Mouse (Mus musculus) bone marrow macrophage, adult 2 months (primary cell): Measurements from ENCODE around the gene 4930519G04Rik. TPM values are rescaled to one million over a fixed set of nuclear protein-coding genes. Genes with fewer than 3 reads are reported as not detected.
A peak's percentile ranks its signal among the peaks of the same experiment; 100 is the strongest.

Experiments
- H3K27ac ChIP-seq: 2 replicates; pipeline ENCODE4 v1.5.1; 2012; ENCODE audit warnings: low read depth, low read length; ENCODE audit not compliant: insufficient read depth
- H3K4me1 ChIP-seq: 2 replicates; pipeline ENCODE4 v1.6.1; 2012; ENCODE audit warnings: low read length; ENCODE audit not compliant: control insufficient read depth, insufficient read depth
- H3K4me3 ChIP-seq: 2 replicates; pipeline ENCODE4 v1.5.1; 2012; ENCODE audit warnings: mild to moderate bottlenecking, low read length, moderate library complexity; ENCODE audit not compliant: insufficient read depth
- CTCF ChIP-seq: IDR thresholded peaks from 2 replicates; pipeline ENCODE4 v1.5.1; 2012; ENCODE audit warnings: low read depth, mild to moderate bottlenecking, low read length, moderate library complexity
- POLR2A ChIP-seq: IDR thresholded peaks from 2 replicates; pipeline ENCODE4 v1.6.1; 2012; ENCODE audit warnings: mild to moderate bottlenecking, low read depth, low read length, borderline replicate concordance
- polyA plus RNA-seq: library from polyadenylated mRNA; stranded (reverse); fragments of >200 nt; gene quantifications from 2 replicates; pipeline ENCODE4 v1.2.4, GENCODE M21; 2012; ENCODE audit not compliant: missing spikeins, insufficient read depth, insufficient read length

Gene 4930519G04Rik
- polyA plus RNA-seq, 1 experiment: not detected

- H3K4me1 ChIP-seq: peaks cover 22% of the 10 kb centered on the region
- H3K27ac ChIP-seq: no peak overlapping the region
- TF ChIP-seq POLR2A (no peak), CTCF (no peak)
- H3K4me3 ChIP-seq: no peak overlapping the region
These were observed 43.6 kb upstream of the 4930519G04Rik start for GRCm38 (mm10) chr5:114809826-114810225.

DNA sequence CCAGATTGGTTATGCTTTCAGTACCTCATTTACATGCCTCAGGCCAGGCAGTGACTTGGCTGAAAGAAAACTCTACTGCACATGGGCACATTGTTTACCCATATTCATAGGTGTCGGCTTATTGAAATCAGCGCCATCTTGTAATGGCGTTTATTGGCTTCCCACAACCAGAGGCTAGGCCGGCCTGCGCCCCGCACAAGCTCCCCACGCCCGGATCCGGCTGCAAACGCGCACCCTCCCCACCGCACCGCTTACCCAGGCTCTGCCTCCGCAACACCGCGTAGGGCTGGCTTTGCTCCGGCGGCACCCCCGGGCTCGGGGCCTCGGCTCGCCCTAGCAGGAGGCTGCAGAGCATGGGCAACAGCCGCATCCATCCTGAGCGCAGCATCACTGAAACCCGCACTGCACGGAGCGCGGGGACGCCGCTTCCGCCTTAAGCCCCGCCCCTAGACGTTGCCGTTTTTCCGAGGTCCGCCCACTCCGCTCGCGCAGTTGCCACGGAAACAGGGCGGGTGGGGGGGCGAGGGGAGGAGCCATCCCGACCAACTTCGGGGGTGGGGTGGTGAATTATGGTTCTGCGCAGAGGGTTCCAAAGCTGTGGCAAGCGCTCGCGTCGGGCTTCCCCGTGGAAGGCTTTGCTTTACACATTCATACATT, 39.8 kb upstream of the 4930519G04Rik start:
- Histone ChIP-seq H3K27ac (peak overlapping the region; percentile 48), H3K4me3 (peak overlapping the region; percentile 83), H3K4me1 (peaks cover 17% of the 10 kb centered on the region)
- TF ChIP-seq POLR2A: no peak
- no peak for TF ChIP-seq CTCF

DNA sequence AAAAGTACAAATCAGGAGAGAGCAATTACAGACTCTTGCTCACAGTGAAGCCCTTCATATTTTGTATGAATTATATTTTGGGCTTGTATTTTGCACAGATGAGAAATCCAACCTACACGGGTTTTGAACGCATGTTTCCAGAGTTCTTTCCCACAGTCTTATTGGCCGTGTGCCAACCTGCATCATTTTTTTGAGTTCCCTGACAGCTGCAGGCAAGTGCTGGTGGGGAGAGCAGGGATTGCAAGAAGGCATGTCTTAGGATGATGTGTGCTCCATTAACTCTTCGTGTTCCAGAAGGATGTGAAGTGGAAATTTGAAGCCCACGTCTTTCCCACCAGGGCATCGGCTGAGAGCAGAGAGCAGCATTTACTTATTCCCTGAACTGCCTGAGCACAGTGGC, 36.9 kb upstream of the 4930519G04Rik start:
- peaks cover 13% of the 10 kb centered on the region for H3K4me1 ChIP-seq
- no peak overlapping the region for H3K4me3 ChIP-seq
- no peak overlapping the region for H3K27ac ChIP-seq
- TF ChIP-seq CTCF: no peak
- no peak for TF ChIP-seq POLR2A

GRCm38 (mm10) chr5:114818124-114818523, 35.3 kb upstream of the 4930519G04Rik start:
- H3K27ac ChIP-seq: no peak overlapping the region
- TF ChIP-seq CTCF: no peak
- TF ChIP-seq POLR2A: no peak
- H3K4me1 ChIP-seq: peaks cover 7% of the 10 kb centered on the region
- no peak overlapping the region for H3K4me3 ChIP-seq

GRCm38 (mm10) chr5:114822796-114823688, 30.4 kb upstream of the 4930519G04Rik start, which contains the start of gene 1500011B03Rik:
Gene 1500011B03Rik (minus strand): TSS chr5:114823468.
- H3K4me3 ChIP-seq: peak within 1 kb of the TSS; percentile 84
- H3K4me1 ChIP-seq: peaks cover 17% of the 10 kb centered on the region
- no peak within 1 kb of the TSS; the same call in 1 of the 2 replicates for H3K27ac ChIP-seq
- TF ChIP-seq POLR2A: no peak
- TF ChIP-seq CTCF: no peak

DNA sequence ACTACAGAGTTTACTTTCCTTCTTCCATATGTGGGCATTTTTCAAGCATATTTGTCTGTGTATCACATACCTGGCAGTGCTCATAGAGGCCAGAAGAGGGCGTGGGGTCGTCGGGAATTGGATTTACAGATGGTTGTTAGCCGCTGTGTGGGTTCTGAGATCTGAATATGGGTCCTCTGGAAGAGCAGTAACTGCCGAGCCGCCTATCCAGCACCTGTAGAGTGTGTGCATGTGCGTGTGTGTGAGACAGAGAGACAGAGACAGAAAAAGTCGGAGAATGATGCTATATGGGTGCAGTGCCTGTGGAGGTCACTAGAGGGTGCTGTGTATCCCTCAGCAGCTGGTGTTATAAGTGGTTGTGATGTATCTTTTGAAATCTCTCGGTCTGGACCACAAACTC, 29.3 kb upstream of the 4930519G04Rik start:
- H3K4me3 ChIP-seq: peak overlapping the region; percentile 19
- TF ChIP-seq POLR2A (no peak), CTCF (peak; percentile 100)
- no peak overlapping the region; the same call in 1 of the 2 replicates for H3K27ac ChIP-seq
- peaks cover 23% of the 10 kb centered on the region for H3K4me1 ChIP-seq

DNA sequence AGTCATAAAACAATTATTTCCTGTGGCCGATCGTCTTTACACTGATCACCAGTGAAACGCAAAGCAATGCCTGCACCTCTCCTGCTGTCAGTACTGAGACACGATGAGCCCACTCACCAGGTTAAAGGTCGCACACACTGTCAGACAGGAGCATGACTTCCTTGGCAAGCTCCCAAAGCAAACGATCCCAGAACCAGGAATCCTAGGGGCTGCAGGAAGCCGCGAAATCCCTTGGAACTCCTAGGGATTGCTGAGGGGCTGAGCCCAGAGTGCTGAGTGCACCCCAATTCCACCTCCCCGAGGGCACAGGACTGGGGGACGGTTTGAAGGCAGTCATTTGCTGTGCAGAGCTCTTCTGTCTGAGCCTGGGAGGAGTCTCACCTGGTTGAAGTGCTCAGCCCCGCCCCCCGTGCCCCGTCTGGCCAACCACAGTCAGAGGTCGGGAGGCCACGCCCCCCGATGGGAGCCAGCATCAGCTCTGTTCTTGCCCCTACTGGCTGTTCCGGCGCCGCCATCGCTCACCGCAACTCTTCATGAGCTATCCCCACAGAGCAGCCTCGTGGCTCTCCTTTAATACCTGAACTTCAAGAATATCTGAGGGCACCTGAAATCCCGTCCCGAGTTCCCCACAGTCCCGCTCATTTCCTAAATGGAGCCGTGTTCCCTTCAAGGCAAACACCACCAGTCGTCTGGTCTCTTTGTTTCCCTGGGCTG, 27.3 kb upstream of the 4930519G04Rik start:
- TF ChIP-seq CTCF (no peak), POLR2A (no peak)
- H3K4me3 ChIP-seq: peak overlapping the region; percentile 21; the same call in 1 of the 2 replicates
- peak overlapping the region; percentile 66; the same call in 1 of the 2 replicates for H3K27ac ChIP-seq
- H3K4me1 ChIP-seq: peaks cover 23% of the 10 kb centered on the region

GRCm38 (mm10) chr5:114827427-114827826, 26.0 kb upstream of the 4930519G04Rik start:
- Histone ChIP-seq H3K27ac (peak overlapping the region; percentile 66), H3K4me3 (peak overlapping the region; percentile 18; the same call in 1 of the 2 replicates), H3K4me1 (peaks cover 24% of the 10 kb centered on the region)
- no peak for TF ChIP-seq CTCF
- no peak for TF ChIP-seq POLR2A

GRCm38 (mm10) chr5:114829740-114830139, 23.7 kb upstream of the 4930519G04Rik start:
- TF ChIP-seq POLR2A (no peak), CTCF (peak; percentile 18; the same call in 1 of the 2 replicates)
- peaks cover 24% of the 10 kb centered on the region for H3K4me1 ChIP-seq
- H3K4me3 ChIP-seq: no peak overlapping the region
- no peak overlapping the region for H3K27ac ChIP-seq
